Mouse (Mus musculus) spleen, postnatal 10 days (tissue): ENCODE measurements around the gene Gm20388.

Experiments
- DNase-seq, 2 experiments: peaks; one replicate each; pipeline ENCODE4 v3.0.0; 2021 to 2022; ENCODE audit warnings: low spot score in 2 of 2

Gm20388 gene

DNA sequence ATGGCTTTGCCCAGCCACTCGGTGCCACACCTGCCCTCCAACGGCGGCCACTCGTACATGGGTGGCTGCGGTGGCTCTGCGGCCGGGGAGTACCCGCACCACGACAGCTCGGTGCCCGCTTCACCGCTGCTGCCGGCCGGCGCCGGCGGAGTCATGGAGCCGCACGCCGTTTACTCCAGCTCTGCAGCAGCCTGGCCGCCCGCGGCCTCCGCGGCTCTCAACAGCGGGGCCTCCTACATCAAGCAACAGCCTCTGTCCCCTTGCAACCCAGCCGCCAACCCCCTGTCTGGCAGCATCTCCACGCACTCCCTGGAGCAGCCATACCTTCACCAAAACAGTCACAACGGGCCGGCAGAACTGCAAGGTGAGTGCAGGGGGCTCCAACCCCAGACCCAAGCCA, 1174.4 kb downstream of the Gm20388 start:
- DNase-seq: no peak

DNA sequence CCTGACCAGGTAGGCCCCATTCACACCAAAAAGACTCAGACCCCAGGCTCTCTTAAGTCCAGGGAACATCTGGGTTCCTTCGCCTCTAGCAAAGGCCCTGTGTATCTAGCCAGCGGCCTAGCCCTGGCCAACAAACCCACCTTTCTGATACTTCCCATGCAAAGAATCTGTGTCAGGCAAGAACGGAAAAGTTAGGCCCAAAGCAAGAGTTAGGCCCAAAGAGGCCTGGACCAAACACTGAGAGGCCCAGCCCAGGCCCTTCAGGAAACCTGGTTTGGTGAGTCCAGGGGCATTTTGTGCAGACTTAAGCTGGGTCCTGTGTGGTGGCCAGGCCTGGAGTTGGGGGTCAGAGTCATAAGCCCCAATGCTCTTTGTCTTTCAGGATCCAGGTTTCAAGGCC, 1174.9 kb downstream of the Gm20388 start:
- DNase-seq: no peak

DNA sequence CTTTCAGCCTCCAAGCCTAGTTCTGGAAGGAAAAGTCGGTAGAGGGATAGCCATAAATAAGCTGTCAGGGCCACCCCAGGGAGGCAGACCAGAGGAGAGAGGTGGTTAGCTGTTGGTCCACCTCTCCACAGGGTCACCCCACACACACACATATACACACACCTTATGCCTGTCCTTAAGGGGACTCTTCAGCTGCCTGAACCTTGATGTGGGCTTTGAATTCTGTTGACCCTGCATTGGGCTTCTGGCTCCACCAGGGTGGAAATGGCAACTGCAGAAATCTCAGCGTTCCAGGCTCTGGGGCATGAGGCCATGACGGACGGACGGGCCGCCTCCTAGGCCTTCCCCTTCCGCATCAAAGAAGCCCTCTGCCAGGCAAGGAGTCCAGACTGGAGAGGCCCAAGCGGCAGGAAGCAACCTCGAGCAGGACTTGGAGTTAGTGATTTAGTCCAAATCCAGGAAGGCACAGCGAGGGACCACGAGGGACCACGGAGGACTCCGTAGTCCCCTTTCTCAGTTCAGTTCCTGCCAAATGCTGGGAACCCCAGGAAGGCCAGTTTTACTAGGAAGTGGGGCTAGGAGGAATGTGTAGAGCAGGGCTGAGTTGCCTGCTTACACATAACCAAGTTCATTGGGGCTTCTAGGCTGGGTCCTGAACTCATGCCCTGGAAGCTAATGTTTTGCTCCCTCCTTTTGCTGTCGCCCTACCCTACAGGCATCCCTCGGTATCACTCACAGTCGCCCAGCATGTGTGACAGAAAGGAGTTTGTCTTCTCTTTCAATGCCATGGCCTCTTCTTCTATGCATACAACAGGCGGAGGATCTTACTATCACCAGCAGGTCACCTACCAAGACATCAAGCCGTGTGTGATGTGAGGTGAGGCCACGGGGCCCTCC, 1175.6 kb downstream of the Gm20388 start:
- no peak for DNase-seq

DNA sequence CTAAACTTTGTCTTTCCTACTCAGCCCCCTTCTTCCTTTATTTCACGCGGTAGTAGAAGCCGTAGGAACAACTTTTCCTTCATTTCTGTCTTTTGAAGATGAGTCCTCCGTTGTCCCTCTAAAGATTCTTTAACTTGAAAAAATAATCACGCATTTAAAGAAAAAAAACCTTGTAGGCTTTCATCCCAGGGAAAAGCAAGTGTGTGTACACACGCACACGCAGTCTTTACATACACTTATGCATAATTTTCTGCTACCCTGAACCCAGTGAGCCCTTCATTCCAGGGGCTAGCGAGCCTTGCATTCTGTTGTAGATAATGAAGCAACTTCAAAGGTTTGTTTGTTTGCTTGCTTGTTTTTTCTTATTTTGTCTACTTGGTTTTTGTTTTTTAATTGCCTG, 1177.6 kb downstream of the Gm20388 start:
- no peak for DNase-seq

DNA sequence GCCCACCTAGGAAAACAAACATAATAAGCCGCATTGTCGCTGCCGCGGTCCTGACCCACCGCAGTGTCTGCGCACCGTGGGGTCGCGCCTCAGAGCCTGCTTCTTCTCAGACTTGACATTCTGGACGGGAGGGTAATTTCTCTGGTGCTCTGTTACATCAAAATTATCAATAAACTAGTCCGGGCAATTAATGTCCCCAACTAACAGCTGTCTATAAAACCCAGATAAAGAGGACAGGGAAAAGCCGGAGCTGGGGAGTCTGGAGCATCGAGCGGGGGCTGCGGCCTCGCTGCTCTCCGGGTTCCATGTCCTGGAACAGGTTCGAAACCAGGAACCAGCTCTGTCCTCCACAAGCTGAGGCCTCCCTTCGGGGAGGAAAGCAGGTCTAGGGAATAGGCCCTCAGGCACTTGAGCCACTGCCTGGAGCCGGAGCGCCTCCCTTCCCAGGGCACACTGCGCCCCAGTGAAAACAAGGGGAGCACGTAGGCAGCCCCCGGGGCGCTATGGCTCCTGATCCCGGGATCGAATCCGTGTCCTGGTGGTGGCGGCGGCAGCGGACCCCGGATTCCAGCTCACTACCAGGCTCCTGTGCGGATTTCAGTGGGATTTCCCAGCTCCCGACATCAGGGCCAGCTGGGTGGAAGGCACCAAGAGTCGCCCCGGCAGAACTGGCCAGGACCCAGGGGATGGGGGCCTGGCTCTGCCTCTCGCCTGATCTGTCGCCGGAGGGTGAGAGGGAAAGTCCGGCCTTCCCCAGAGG, 1178.4 kb downstream of the Gm20388 start:
- DNase-seq: no peak

DNA sequence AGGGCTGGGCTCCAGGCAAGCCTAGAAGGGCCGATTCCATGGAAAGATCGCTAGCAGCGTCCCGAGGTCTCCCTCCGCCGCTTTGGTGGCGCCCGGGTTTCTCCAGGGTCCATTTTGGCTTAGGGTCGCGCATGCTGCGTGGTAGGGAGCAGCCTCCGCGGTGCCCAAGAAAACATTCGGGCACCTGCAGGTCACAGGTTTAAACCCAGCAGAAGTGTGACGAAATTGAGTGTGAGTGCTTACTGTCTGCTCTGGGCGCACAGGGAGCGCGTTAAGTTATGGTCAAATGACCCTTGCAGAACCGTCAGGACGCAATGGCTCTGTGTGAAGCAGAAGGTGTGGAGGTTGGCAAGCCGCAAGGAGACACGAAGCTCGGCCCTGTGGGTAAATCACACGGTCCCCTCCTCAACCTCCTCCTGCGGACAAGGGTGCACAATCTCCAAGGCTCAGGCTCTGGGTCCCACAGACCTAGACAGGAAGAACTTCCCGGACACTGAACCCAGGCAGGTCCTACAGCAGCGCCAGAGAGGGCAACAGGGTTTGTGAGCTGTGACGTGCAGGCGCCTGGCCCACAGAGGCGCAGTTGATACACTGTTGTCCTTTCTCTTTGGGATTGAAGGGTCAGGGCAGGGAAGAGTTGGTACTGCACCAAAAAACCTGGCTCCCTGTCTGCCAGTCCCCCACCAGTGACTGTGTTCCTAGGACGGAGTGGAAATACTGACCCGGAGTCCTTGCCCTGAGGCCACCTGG, 1179.2 kb downstream of the Gm20388 start:
- no peak for DNase-seq

DNA sequence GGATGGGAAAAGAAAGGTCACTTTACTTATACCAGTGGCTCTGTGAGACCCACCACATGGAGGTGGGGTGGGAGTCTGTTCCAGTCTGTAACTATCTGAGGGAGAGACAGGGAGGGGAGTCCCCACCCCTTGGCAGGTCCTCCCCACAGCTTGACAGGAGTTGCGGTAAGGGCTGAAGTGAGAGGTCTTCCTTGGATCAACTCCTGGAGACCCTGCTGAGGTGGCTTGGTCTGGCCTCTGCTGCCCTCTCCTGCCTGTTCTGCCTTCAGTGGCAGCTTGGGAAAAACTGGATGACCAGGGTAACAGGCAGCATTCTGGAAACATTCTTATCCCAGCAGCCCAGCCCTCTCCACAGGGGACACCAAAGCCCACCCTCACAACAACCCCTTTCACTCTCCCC, 1180.1 kb downstream of the Gm20388 start:
- no peak for DNase-seq

DNA sequence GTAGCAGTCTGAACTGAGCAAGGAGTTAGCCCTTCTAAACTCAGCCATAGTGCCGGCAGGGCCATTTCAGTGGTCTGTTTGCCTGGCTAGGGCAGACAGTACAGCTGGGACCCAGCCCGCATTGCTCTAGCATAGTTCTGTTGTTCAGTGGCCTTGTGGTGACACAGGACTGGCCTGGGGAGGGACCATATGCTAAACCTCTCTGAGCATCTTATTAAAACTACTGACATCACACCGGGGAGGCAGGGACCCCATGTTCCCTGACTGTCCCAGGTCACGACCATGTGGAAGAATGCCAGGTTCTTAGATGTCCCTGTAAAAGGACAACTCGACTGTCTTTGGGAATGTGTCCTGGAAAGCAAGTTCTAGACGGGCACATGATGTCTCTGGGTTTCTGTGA, 1181.5 kb downstream of the Gm20388 start:
- no peak for DNase-seq

DNA sequence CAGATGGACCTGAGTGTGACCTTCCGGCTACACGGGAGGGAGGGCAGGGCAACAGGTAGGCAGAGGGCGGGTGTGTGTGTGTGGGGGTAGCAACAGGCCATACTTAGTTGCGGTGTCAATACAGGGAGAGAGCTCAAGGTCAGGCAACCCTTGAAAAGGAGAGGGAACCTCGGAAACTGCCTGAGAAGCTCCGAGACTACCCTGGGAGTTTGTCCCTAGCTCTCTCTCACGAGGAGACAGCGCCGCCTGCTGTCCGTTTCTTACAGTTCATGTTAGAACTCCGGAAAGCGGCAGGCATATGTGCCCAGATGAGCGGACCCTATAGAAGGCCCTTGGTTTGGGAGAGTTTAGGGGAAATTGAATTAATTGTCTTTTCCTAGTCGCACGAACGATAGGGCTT, 1182.0 kb downstream of the Gm20388 start:
- peak; percentile 62 to 87 for DNase-seq

DNA sequence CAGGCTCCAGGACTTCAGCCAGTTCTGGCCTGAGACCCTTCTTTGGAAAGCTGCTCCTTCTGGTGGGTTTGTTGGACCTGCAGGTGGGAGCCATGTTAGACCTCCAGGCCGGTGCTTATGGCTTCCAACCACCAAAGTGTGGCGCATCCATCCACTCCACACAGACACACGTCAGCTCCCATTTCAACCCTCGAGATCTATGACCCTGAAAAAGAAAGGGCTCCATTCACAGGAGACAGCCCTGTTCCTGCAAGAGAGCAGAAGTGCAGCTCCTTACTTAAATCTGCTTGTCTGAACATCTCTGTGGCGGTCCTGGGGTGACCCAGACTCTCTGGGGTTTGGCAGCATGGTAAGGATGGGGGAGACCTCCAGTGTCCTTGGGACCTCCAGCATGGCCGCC, 1182.9 kb downstream of the Gm20388 start:
- no peak for DNase-seq

DNA sequence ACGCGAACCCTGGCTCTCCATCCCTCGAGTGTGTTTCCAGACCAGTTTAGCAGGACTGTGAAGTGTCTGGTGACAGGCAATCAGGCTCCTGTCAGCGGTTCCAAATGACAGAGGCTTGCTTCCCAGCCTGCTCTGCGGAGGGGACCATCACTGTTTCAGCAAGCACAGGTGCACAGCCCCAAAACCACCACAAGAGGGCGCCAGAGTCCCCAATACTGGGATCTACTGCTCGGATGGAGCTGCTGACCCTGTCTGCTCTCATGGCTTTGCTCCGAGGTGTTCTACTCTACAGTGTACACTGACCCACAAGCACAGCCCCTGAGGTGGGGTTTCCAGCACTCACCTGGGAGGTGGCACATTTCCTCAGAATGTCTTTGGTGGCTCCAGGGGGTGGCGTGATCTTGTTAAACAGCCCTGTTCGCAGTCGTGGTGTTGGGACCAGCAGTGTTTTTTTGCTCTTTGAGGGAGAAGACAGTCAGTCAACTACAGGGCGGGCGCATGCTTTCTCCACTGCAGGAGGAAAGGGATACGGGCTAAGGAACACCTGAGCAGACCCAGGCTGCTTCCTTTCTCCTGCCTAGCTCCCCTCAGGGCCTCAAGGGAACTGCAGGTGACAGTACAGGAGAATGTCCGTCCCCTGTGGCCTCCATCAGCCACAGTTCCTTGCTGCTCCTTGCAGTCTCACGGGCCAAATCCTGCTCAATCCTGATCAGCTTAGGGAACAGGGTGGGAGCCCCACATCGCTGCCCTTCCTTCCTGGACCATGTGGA, 1193.6 kb downstream of the Gm20388 start:
- peak; percentile 70 to 85 for DNase-seq

DNA sequence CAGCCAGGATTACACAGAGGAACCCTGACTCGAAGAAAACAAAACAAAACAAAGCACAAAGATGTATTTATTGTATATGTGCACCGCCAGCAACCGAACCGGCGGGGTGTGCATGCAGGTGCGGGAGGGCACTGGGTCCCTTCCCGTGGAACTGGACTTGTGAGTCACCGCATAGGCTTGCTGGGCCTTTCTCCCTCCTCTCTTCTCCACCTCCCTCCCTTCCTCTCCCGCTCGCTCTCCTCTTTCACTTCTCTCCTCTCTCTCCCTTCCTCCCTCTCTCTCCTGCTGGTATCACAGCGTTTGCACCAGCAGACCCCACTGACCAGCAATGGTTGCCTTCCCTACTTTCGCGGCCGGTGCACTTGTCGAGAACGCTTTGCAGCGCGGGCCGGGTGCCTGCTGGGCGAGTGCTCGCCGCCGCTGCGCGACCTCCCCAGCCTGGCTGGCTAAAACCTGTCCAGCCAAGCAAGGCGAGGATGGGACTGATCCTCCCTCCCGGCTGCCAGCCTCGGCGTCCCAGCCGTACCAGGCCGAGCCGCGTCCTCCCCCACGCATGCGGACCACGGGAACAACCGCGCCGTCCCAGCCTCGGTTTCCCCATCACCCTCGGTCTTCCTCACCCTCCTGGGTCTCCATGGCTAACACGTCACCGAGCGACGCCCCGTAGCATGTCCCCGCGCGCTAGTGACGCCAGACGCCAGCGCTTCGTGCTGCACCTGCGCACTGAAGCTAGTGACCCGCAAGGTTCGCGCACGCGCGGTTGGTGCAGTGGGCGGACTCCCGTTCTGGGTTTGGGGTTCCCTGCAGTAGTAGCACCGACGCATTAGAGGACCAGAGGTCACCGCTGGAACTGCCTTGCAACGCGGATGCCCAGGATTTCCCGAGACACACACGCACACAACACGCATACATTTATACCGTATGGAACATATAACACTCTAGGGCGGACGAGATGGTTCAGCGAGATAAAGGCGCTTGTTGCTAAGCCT, 1197.3 kb downstream of the Gm20388 start, which contains the start of gene Mthfsd:
Mthfsd (minus strand) TSS at position 725 of the 989 bp plus-strand sequence.
- DNase-seq: peak; percentile 89 to 98

DNA sequence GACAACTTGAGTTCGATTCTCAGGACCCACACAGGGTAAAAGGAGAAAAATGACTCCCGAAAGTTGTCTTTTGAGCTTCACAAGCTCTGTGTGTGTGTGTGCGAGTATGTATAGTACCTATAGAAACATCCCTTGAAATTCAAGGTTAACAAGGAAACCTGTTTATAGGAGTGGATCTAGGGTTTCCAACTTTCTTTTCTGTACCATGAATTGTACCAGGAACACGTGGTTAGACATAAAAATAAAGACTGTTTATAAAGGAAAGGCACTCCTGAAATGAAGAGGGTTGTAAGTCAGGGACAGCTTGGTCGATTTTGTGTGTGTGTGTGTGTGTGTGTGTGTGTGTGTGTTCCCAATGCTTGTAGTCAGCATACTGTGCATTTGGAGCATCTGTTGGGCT, 1198.0 kb downstream of the Gm20388 start:
- DNase-seq: no peak

DNA sequence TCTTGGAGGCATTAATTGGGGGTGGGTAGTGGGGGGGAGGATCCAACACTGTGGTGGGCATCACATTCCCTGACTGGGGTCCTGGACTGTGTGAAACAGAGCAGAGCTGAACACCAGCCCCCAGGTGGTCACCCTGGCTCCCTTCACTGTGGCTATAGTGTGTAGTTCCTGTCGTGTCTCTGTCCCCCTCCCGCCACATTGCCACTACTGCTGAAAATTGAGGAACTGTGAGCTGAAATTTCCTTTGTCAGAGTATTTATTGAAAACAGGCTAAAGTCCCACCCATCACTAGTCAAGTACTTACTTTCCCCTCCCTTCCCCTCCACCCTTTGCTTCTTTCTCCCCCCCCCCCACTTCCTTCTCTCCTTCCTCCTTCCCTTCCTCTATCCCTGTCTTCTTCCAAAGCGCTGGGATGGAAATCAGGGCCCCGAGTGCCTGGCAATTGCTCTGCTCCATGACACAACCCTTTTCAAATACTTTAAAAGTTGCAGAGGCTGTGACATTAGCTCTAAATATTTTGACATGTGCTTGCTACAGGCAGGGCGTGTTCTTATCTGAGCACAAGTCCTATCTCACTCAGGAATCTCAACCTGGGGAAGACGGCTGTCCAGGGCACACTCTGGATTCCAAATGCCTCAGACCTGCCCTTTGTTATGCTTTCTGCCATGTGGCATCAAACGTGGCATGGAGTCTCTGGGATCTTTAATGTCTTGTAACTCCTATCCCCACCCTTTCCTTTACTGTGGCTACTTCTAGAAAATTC, 1200.7 kb downstream of the Gm20388 start:
- DNase-seq: no peak

DNA sequence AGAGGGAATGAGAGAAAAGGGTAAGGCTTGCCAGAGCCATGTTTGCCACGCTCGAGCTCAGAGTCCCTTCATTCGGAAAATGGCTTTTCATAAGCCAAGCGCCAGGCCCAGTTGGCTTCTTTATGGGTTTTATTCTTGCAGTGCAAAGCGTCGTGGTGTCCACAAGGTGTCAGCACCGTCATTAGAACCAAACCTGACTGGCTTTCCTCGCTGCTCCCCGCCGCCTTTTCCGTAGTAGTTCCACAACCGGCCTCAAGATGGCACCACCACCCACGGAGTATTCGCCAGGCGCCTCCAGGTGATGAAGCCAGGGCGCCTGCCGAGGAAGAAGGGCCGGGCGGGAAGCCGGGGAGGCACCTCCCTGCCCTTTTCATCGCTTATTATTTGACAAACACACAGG, 1202.6 kb downstream of the Gm20388 start:
- peak; percentile 92 for DNase-seq

DNA sequence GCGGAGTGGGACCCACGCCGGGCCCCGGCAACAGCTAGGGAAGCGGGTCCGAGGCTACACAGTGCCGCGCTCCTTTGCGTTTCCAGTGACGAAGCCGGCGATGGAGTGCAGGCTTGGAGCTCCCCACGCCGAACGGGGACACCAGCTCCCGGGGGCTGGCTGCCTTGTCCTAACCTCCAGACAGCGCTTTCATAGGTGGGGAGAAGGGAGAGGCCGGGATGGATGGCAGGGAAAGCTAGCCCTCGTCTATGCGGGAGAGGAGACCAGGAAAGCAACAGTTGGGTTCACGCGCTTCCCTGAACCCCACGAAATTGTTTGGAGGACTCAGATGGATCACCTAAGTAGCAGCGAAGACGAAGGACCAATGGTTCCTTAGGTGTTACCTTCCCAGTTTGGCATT, 1204.5 kb downstream of the Gm20388 start:
- DNase-seq: no peak

DNA sequence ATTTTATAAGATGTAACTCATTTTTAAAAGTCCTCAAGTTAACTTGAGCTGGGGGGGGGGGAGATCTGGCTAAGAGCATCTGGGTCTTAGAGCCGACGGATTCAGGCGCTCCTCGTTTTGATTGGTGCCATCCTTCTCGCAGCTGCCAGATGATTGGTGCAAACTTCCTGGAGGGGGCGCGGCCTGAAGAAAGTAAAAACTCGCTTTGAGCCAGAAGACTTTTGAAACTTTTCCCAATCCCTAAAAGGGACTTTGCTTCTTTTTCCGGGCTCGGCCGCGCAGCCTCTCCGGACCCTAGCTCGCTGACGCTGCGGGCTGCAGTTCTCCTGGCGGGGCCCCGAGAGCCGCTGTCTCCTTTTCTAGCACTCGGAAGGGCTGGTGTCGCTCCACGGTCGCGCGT, 1205.3 kb downstream of the Gm20388 start, which contains the start of gene Foxc2:
Foxc2 (plus strand) TSS at position 224 of the 400 bp plus-strand sequence.
- peak in 1 of 2 experiments; percentile 75 for DNase-seq

DNA sequence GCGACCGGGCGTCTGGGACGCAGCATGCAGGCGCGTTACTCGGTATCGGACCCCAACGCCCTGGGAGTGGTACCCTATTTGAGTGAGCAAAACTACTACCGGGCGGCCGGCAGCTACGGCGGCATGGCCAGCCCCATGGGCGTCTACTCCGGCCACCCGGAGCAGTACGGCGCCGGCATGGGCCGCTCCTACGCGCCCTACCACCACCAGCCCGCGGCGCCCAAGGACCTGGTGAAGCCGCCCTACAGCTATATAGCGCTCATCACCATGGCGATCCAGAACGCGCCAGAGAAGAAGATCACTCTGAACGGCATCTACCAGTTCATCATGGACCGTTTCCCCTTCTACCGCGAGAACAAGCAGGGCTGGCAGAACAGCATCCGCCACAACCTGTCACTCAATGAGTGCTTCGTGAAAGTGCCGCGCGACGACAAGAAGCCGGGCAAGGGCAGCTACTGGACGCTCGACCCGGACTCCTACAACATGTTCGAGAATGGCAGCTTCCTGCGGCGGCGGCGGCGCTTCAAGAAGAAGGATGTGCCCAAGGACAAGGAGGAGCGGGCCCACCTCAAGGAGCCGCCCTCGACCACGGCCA, 1206.0 kb downstream of the Gm20388 start:
- DNase-seq: no peak

DNA sequence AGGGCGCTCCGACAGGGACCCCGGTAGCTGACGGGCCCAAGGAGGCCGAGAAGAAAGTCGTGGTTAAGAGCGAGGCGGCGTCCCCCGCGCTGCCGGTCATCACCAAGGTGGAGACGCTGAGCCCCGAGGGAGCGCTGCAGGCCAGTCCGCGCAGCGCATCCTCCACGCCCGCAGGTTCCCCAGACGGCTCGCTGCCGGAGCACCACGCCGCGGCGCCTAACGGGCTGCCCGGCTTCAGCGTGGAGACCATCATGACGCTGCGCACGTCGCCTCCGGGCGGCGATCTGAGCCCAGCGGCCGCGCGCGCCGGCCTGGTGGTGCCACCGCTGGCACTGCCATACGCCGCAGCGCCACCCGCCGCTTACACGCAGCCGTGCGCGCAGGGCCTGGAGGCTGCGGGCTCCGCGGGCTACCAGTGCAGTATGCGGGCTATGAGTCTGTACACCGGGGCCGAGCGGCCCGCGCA, 1206.6 kb downstream of the Gm20388 start:
- DNase-seq: no peak
